Mouse (Mus musculus) lung, embryonic 16.5 days (tissue): Measurements from ENCODE around the gene Hdc. TPM values are rescaled to one million over a fixed set of nuclear protein-coding genes. Genes with fewer than 3 reads are reported as not detected.

ENCODE experiments used
- ATAC-seq: fragments of 200-750 bp; cut with Nextera tagmentation; 2 replicates; pipeline ENCODE4 v1.8.0; 2017; ENCODE audit warnings: low read depth, mild to moderate bottlenecking, moderate library complexity
- H3K27ac ChIP-seq: fragments of 300-500 bp; sonication (generic); 2 replicates; pipeline ENCODE4 v1.5.1; 2014; ENCODE audit warnings: mild to moderate bottlenecking, control low read depth, low read length
- H3K27me3 ChIP-seq: fragments of 300-500 bp; sonication (generic); 2 replicates; pipeline ENCODE4 v1.6.1; 2014; ENCODE audit warnings: low read depth, low read length, mixed read lengths; ENCODE audit not compliant: control insufficient read depth, insufficient read depth
- H3K36me3 ChIP-seq: fragments of 300-500 bp; sonication (generic); 2 replicates; pipeline ENCODE4 v1.6.1; 2014; ENCODE audit warnings: low read length; ENCODE audit not compliant: control insufficient read depth, insufficient read depth
- H3K4me1 ChIP-seq: fragments of 300-500 bp; sonication (generic); replicated peaks from 2 replicates; pipeline ENCODE4 v1.6.1; 2014; ENCODE audit warnings: low read length, mixed read lengths; ENCODE audit not compliant: control insufficient read depth, insufficient read depth
- H3K4me2 ChIP-seq: fragments of 300-500 bp; sonication (generic); 2 replicates; pipeline ENCODE4 v1.6.1; 2014; ENCODE audit warnings: low read depth, low read length, control low read depth
- H3K4me3 ChIP-seq: fragments of 300-500 bp; sonication (generic); 2 replicates; pipeline ENCODE4 v1.5.1; 2014; ENCODE audit warnings: mild to moderate bottlenecking, low read length, control low read depth
- H3K9ac ChIP-seq: fragments of 300-500 bp; sonication (generic); 2 replicates; pipeline ENCODE4 v1.6.1; 2014; ENCODE audit warnings: low read length, control low read depth
- H3K9me3 ChIP-seq: fragments of 300-500 bp; sonication (generic); 2 replicates; pipeline ENCODE4 v1.6.1; 2016; ENCODE audit warnings: low read length; ENCODE audit not compliant: control insufficient read depth
- WGBS: fragments of 180-500 bp; shearing (Covaris S2); extraction: QIAGEN DNeasy Blood & Tissue Kit; methylation state at CpG from one replicate; pipeline ENCODE4 v1.1.7; 2014; 5-methylcytosine and 5-hydroxymethylcytosine counted together
- polyA plus RNA-seq: library from polyadenylated mRNA; unstranded; fragments of >200 nt; fragmentation: Nextera tagmentation; extraction: Ambion mirVana; gene quantifications from 2 replicates; pipeline ENCODE4 v1.2.1, GENCODE M21; 2015

Gene Hdc
- polyA plus RNA-seq, 1 experiment from 2014 or later: 12.3 TPM

GRCm38 (mm10) chr2:126572163-126572562 is 46.9 kb downstream of the Hdc start:
- WGBS: 58% methylated on average over 1 of the region's 1 CpGs
- H3K4me2 ChIP-seq: no peak overlapping the region
- H3K36me3 ChIP-seq: no peaks in the 10 kb centered on the region
- H3K9me3 ChIP-seq: peaks cover 2% of the 10 kb centered on the region; the same call in 1 of the 2 replicates
- no peak for ATAC-seq
- H3K4me1 ChIP-seq: no peaks in the 10 kb centered on the region
- H3K9ac ChIP-seq: no peak overlapping the region
- H3K4me3 ChIP-seq: no peak overlapping the region
- no peaks in the 10 kb centered on the region for H3K27me3 ChIP-seq
- no peak overlapping the region for H3K27ac ChIP-seq

- no peak overlapping the region for H3K4me3 ChIP-seq
- H3K4me1 ChIP-seq: peaks cover 6% of the 10 kb centered on the region; the same call in 1 of the 2 replicates
- no peaks in the 10 kb centered on the region for H3K36me3 ChIP-seq
- peak; percentile 86 for ATAC-seq
- H3K27me3 ChIP-seq: no peaks in the 10 kb centered on the region
- no peaks in the 10 kb centered on the region for H3K9me3 ChIP-seq
- no peak overlapping the region for H3K27ac ChIP-seq
- WGBS: 44% methylated on average over 17 of the region's 17 CpGs
- no peak overlapping the region for H3K4me2 ChIP-seq
- H3K9ac ChIP-seq: no peak overlapping the region
These were observed 55.5 kb downstream of the Hdc start for GRCm38 (mm10) chr2:126563411-126564105.

- no peak for ATAC-seq
- Histone ChIP-seq H3K4me1 (peaks cover 6% of the 10 kb centered on the region; the same call in 1 of the 2 replicates), H3K4me2 (no peak overlapping the region), H3K9ac (no peak overlapping the region), H3K27ac (no peak overlapping the region), H3K4me3 (no peak overlapping the region), H3K36me3 (no peaks in the 10 kb centered on the region), H3K27me3 (peaks cover 2% of the 10 kb centered on the region; the same call in 1 of the 2 replicates), H3K9me3 (no peaks in the 10 kb centered on the region)
- 75% methylated on average over 1 of the region's 1 CpGs for WGBS
These were observed 59.0 kb downstream of the Hdc start for GRCm38 (mm10) chr2:126560094-126560493.

GRCm38 (mm10) chr2:126555533-126555932 is 63.6 kb downstream of the Hdc start:
- H3K27me3 ChIP-seq: peaks cover 39% of the 10 kb centered on the region
- H3K4me1 ChIP-seq: peaks cover 3% of the 10 kb centered on the region; the same call in 1 of the 2 replicates

GRCm38 (mm10) chr2:126553291-126553639 is 65.8 kb downstream of the Hdc start:
- H3K9ac ChIP-seq: peak overlapping the region; percentile 57
- H3K9me3 ChIP-seq: no peaks in the 10 kb centered on the region
- H3K27ac ChIP-seq: no peak overlapping the region
- peak; percentile 28; the same call in 1 of the 2 replicates for ATAC-seq
- H3K27me3 ChIP-seq: peaks cover 39% of the 10 kb centered on the region
- H3K36me3 ChIP-seq: no peaks in the 10 kb centered on the region
- 2% methylated on average over 26 of the region's 26 CpGs for whole genome bisulfite sequencing
- H3K4me3 ChIP-seq: peak overlapping the region; percentile 55
- H3K4me1 ChIP-seq: peaks cover 3% of the 10 kb centered on the region; the same call in 1 of the 2 replicates
- H3K4me2 ChIP-seq: peak overlapping the region; percentile 91

More at GRCm38 (mm10) chr2:126555533-126555932, 63.6 kb downstream of the Hdc start:
- no peaks in the 10 kb centered on the region for H3K36me3 ChIP-seq
- 88% methylated on average over 5 of the region's 5 CpGs for WGBS
- H3K27ac ChIP-seq: no peak overlapping the region
- ATAC-seq: no peak
- no peaks in the 10 kb centered on the region for H3K9me3 ChIP-seq
- H3K4me3 ChIP-seq: no peak overlapping the region
- no peak overlapping the region for H3K9ac ChIP-seq
- no peak overlapping the region for H3K4me2 ChIP-seq

- Histone ChIP-seq H3K9me3 (no peaks in the 10 kb centered on the region), H3K4me2 (peak within 1 kb of the TSS; percentile 91), H3K4me1 (peaks cover 3% of the 10 kb centered on the region; the same call in 1 of the 2 replicates), H3K27ac (no peak within 1 kb of the TSS), H3K4me3 (peak within 1 kb of the TSS; percentile 55), H3K27me3 (peaks cover 39% of the 10 kb centered on the region), H3K9ac (peak within 1 kb of the TSS; percentile 57), H3K36me3 (no peaks in the 10 kb centered on the region)
- 3% methylated on average over 60 of the region's 61 CpGs for WGBS
- ATAC-seq: peak; percentile 49
These were observed 66.5 kb downstream of the Hdc start, which contains the start of gene Slc27a2 for GRCm38 (mm10) chr2:126552357-126553290. TSS of gene Slc27a2 (plus strand) at chr2:126552407.

- Histone ChIP-seq H3K9ac (no peak overlapping the region), H3K27ac (no peak overlapping the region), H3K27me3 (peaks cover 39% of the 10 kb centered on the region), H3K4me1 (peaks cover 3% of the 10 kb centered on the region; the same call in 1 of the 2 replicates), H3K36me3 (no peaks in the 10 kb centered on the region), H3K9me3 (no peaks in the 10 kb centered on the region), H3K4me2 (no peak overlapping the region), H3K4me3 (no peak overlapping the region)
- 26% methylated on average over 5 of the region's 5 CpGs for WGBS
- ATAC-seq: no peak
These were observed 67.2 kb downstream of the Hdc start for GRCm38 (mm10) chr2:126551896-126552295.

- H3K4me2 ChIP-seq: no peak overlapping the region
- H3K27ac ChIP-seq: no peak overlapping the region
- H3K4me1 ChIP-seq: peaks cover 3% of the 10 kb centered on the region; the same call in 1 of the 2 replicates
- H3K4me3 ChIP-seq: no peak overlapping the region
- no peak for ATAC-seq
- WGBS: 72% methylated on average over 8 of the region's 8 CpGs
- no peak overlapping the region for H3K9ac ChIP-seq
- peaks cover 39% of the 10 kb centered on the region for H3K27me3 ChIP-seq
- H3K36me3 ChIP-seq: no peaks in the 10 kb centered on the region
- H3K9me3 ChIP-seq: no peaks in the 10 kb centered on the region
These were observed 67.7 kb downstream of the Hdc start for GRCm38 (mm10) chr2:126551244-126551890.
